Mouse (Mus musculus): Measurements from ENCODE around the gene Igdcc3.

DNA sequence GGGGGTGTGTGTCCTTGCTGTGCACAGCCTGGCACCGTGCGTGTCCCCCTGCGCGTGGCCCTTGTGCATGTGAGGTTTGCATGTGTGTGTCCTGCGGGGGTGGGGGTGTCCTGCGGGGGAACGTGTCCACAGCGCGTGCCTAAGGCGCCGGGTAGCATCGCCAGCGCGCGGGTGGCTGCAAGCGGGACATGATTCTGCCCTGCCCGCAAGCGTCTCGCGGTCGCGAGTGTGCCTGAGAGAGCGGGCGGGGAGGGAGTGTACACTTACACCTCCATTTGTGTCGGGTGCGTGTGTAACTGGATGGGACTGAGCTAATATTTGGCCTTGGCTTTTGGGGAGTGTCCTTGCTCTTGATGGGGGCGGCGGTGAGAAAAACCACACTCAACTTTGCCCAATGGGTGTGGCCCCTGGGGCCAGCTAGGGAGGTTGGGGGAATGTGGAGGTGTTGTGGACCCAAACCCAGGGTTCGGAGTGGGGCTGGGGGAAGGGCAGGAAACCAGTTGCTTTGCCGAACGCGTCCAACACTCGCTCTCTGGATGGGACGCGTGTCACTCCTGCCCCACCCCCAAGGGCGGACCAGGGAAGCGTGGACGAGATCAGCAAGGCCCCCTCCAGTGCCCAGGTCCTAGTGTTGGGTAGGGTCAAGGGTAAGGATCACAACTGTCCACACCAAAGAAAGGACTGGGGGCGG lies 39.2 kb upstream of the Igdcc3 start:
- no peak for TF ChIP-seq CTCF (IDR thresholded peaks at IDR 0.05; ENCODE audit: extremely low read depth, insufficient read length, insufficient replicate concordance, low read depth, low read length)
- no peak for TF ChIP-seq POLR2A (IDR thresholded peaks at IDR 0.05; ENCODE audit: low read depth, low read length)
